Mouse (Mus musculus) bone marrow macrophage, adult 2 months (primary cell): ENCODE measurements at regions not wholly inside any gene's neighbourhood (a gene's known extent, or its start where the extent isn't known, plus 50 kb on each side); places are given as distances from the start of the nearest gene placed in this dataset.

Experiments
- CTCF ChIP-seq: IDR thresholded peaks from 2 replicates; pipeline ENCODE4 v1.5.1; 2012; ENCODE audit warnings: low read depth, mild to moderate bottlenecking, low read length, moderate library complexity
- POLR2A ChIP-seq: IDR thresholded peaks from 2 replicates; pipeline ENCODE4 v1.6.1; 2012; ENCODE audit warnings: mild to moderate bottlenecking, low read depth, low read length, borderline replicate concordance

GRCm38 (mm10) chr13:44320311-44320710, 409.0 kb upstream of the Jarid2 start:
- TF ChIP-seq POLR2A (no peak), CTCF (no peak)
